Mouse (Mus musculus) layer of hippocampus, adult 11-12 months (tissue): ENCODE data around the gene Kremen1.

Experiments
- DNase-seq: peaks from one replicate; pipeline ENCODE4 v3.0.0; 2022; ENCODE audit warnings: low spot score

Gene Kremen1

GRCm38 (mm10) chr11:5172861-5173260 is 88.5 kb downstream of the Kremen1 start:
- no peak for DNase-seq

- DNase-seq = peak; percentile 39
These were observed 94.0 kb downstream of the Kremen1 start for GRCm38 (mm10) chr11:5167311-5167710.

GRCm38 (mm10) chr11:5165471-5165916 is 95.9 kb downstream of the Kremen1 start:
- peak; percentile 79 for DNase-seq

GRCm38 (mm10) chr11:5164310-5164709 is 97.0 kb downstream of the Kremen1 start:
- DNase-seq = no peak

GRCm38 (mm10) chr11:5163421-5163820 is 97.9 kb downstream of the Kremen1 start:
- no peak for DNase-seq

GRCm38 (mm10) chr11:5160722-5161485 is 100.5 kb downstream of the Kremen1 start:
- DNase-seq = peak; percentile 25

- no peak for DNase-seq
These were observed 103.3 kb downstream of the Kremen1 start for GRCm38 (mm10) chr11:5158056-5158455.

GRCm38 (mm10) chr11:5154961-5155805 is 106.2 kb downstream of the Kremen1 start:
- DNase-seq = no peak

- no peak for DNase-seq
These were observed 109.5 kb downstream of the Kremen1 start, which contains the start of gene Emid1 for GRCm38 (mm10) chr11:5151680-5152337. TSS of gene Emid1 (minus strand) at chr11:5152257.

- no peak for DNase-seq
These were observed 110.1 kb downstream of the Kremen1 start for GRCm38 (mm10) chr11:5151247-5151630.

GRCm38 (mm10) chr11:5150416-5151246 is 110.7 kb downstream of the Kremen1 start:
- DNase-seq = no peak

GRCm38 (mm10) chr11:5149955-5150354 is 111.4 kb downstream of the Kremen1 start:
- DNase-seq = no peak

- DNase-seq = no peak
These were observed 112.1 kb downstream of the Kremen1 start for GRCm38 (mm10) chr11:5149249-5149648.

- no peak for DNase-seq
These were observed 115.8 kb downstream of the Kremen1 start for GRCm38 (mm10) chr11:5145600-5145999.

GRCm38 (mm10) chr11:5141965-5142364 is 119.4 kb downstream of the Kremen1 start:
- DNase-seq = no peak
